Mouse (Mus musculus) megakaryocyte, adult 5-6 weeks (primary cell): ENCODE measurements at regions not wholly inside any gene's neighbourhood (a gene's known extent, or its start where the extent isn't known, plus 50 kb on each side); places are given as distances from the start of the nearest gene placed in this dataset.

ENCODE experiments used
- ATAC-seq: 2 replicates; pipeline ENCODE4 v1.8.0; 2016; ENCODE audit warnings: mild to moderate bottlenecking, inconsistent platforms; ENCODE audit not compliant: poor library complexity, severe bottlenecking

DNA sequence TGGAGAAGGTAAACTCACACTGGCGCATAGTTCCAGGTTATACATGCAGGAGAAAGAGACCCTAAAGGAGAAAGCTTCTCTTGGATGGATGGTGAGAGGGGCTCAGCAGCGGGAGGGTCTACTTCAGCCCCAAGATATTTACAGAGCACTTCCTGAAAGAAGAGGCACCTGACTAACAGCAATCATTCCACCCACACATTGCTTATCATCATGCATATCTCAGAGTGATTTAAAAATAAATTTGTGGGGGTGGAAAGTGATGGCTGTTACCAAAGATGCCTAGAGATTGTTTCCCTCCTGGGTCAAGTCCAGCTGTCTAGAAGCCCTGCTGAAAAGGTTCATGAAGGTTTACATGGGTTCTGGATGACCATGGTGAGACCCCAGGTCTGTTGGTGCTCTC, 184.4 kb upstream of the Sesn3 start:
- ATAC-seq = no peak

GRCm38 (mm10) chr9:14091099-14091930, 183.6 kb upstream of the Sesn3 start:
- ATAC-seq = no peak

- peak; percentile 86 for ATAC-seq
Measured at GRCm38 (mm10) chr9:14092996-14093442, 181.8 kb upstream of the Sesn3 start.

GRCm38 (mm10) chr9:14103538-14103937, 171.3 kb upstream of the Sesn3 start:
- peak; percentile 70 for ATAC-seq

DNA sequence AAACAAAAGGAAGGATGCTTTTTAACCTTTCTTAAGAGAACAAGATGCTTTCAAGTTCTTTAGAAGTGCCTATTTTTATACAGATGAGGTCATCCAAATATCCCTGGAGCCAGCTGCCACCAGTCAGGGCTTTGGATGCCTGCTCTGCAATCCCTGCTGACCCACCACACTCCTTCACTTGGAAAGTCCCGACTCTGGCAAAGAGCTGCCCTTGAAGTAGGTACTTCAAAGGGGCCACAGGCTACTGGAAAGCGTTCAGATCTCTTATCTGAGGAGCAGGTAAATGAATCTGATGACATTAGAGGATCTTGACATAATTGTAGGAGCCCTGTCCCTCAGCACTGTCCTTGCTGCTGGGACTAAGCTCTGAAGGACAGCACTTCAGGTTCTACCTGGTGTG, 169.9 kb upstream of the Sesn3 start:
- no peak for ATAC-seq

DNA sequence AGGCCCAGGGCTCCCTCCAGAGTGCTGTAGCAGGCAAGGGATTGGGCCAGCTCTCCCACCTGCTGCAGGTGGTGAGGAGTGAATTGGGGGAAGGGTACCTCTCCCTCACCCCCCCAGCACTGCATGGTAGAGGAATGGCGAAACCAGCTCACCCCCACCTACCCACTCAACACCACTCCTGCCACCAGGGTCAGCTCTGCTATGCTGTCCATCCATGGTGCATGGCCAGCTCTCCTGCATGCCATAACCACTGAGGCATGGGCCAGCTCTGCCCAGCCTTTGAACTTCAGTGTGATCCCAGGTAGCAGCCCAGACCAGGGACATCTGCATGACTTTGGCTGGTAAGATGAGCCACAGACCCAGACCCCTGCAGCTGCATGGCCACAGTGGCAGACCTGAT, 168.5 kb upstream of the Sesn3 start:
- ATAC-seq = no peak

- ATAC-seq = no peak
Measured at GRCm38 (mm10) chr9:14108798-14109197, 166.1 kb upstream of the Sesn3 start.

DNA sequence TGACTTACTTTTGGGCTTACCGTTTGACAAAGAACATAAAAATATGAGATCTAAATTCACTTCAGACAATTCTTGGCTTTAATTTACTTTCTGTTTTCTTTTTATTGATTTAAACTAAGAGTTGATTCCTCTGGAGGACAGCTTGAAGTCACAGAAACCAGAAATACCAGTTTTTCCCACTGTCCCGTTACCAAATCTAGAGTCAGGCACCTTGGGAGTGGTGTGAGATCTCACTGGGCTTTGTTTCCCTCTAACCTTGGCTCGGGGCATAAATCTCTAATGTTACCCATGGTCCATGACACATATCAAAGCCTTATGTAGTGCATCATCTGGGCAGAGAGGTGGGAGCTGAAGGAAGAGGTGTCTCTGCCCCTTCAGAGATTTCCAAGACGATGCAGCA, 165.4 kb upstream of the Sesn3 start:
- no peak for ATAC-seq

DNA sequence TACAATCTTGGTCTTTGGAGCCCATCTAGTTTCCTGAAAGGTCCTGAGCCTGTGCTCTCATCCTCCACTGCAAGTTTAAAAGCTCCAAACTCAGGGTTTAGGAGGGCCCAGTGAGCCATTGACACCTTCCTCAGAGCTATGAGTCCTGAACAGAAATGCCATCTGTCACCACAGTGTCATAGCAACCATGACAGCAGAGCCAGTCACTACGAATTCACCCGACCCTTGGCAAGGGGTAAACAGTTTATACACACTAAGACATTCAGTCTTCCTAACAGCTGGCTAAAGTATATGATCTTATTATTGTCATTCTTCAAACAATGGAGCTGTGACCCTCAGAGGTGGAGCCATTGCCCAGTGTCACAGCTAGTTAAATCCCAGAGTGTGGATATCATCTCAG, 163.2 kb upstream of the Sesn3 start:
- no peak for ATAC-seq

GRCm38 (mm10) chr9:14115521-14115920, 159.3 kb upstream of the Sesn3 start:
- no peak for ATAC-seq

GRCm38 (mm10) chr9:14116097-14116840, 158.6 kb upstream of the Sesn3 start:
- ATAC-seq = no peak

DNA sequence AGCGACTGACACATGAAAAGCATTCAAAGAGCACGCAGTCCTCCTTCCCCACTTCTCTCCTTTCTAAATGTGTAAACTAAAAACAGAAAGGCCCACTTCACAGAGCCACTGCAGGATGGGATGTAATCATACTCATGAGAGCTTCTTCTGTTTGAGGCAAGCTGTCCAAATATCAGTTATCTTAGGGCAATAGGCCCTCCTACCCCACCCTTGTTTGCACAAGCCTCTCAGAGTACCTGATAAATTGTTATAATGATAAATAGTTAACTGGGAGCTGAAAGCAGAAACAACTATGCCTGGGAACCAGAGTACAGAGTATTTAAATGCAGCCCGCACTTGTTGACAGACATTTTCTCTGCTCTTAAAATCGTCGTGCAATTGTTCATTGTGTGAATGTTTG, 141.5 kb upstream of the Sesn3 start:
- ATAC-seq = no peak

DNA sequence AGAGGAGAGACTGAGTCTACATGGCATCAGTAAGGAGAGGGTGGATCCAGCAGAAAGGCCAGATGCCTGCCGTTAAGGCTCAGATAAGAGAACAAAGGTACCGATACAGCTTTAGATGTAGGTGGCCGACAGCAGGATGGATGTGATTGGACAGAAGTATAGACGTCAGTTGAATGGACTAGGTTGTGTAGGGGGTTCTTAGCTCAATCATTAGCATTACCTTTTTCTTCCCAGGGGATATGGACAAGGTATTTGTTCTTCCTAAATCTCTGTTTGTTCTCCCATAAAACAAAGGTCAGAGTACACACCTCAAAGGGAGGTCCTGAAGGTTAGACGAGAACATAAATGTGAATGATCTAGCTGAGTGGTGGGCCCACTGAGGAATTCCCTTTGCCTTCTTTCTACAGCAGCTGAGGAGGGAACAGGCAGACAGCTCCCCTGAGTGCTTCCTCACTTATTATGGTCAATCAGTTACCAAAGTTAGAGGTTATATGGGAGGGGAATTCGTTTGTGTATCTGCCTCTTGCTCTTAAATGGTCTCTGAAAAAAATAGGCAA, 139.9 kb upstream of the Sesn3 start:
- no peak for ATAC-seq

GRCm38 (mm10) chr9:14141321-14141720, 133.5 kb upstream of the Sesn3 start:
- no peak for ATAC-seq

- ATAC-seq = peak; percentile 54; the same call in 1 of the 2 replicates
Measured at GRCm38 (mm10) chr9:14143988-14144387, 130.9 kb upstream of the Sesn3 start.

- ATAC-seq = peak; percentile 80
Measured at GRCm38 (mm10) chr9:14147088-14147487, 127.8 kb upstream of the Sesn3 start.

GRCm38 (mm10) chr9:14147731-14148130, 127.1 kb upstream of the Sesn3 start:
- ATAC-seq = no peak

- ATAC-seq = no peak
Measured at GRCm38 (mm10) chr9:14150288-14150687, 124.6 kb upstream of the Sesn3 start.

GRCm38 (mm10) chr9:14156967-14157366, 117.9 kb upstream of the Sesn3 start:
- no peak for ATAC-seq

DNA sequence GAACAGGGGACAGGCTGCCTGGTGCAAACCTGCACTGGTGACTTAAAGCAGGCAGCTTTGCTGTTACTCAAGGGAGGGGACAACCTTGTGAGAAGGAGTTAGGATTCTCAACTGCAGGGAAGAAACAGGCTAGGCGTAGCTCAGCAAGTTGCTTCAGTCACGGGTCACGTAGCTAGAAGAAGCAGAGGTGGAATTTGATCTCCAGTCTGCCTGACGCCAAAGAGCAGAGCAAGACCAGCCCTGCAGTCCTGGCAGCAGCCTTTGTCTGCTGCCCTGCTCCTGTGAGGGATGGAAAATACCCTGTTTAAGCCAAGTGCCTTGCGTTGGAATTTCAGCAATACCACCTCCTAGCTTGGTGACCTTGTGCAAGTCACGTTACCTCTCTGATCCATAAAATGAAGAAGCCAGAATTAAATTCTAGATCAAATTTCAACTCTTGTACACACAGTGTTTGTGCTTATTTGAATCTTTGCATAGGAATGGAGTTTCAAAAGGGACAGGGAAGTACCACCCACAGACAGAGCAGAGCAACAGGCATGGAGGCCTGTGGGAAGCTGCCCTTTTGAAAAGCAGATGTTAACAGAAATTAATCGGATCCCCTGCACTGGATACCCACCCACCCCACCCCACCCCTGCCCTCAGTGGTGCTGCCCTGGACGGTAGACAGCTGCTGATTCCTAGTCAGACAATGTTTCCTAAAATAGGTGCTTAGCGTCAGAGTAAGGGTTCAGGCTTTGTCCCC, 116.6 kb upstream of the Sesn3 start:
- ATAC-seq = no peak

DNA sequence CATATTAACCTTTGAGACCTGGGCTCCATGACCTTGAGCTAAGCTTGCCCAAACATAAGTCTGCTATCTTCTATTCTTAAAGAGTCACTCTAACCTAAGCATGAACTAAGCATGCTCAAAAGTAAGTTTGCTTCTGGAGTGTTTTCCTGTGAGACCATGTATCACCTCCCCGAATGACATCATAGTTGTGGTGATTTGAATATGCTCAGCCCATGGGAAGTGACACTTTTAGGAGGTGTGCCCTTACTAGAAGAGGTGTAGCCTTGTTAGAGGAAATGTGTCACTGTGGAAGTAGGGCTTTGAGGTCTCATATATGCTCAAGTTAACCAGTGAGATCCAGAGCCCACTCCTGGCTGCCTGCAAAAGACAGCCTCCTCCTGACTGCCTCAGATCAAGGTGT, 114.7 kb upstream of the Sesn3 start:
- ATAC-seq = no peak
